ENCODE assay signal across 14 mouse cellular contexts in the genomic region with DNA sequence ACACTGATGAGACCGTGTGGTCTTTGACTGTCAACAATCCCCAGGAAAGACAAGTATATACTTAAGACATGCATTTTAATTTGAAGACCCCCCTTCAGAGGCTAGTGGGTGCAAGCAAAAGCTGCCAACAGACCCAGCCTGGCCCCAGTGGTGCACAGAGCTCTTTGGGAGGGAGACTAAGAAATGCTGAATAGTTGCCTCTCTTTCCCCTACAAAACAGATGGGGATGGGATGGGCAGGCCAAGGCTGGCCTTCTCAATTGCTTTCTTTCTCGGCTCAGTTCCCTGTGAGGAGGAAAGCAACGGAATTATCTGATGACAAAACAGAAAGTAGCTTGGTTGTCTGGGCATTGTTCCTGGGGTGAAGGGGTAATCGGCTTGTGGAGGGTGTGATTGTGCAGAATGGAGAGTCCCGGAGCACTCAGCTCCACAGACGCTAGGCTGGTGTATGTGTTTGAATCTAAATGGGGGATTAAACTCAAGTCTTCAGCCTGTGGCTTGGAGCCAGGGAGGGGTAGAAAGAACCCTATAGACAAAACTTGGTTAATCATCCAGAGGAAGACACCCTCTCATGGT.
"Had no signal": no experiment of that assay in that cellular context is flagged by ENCODE, and none has a peak within 500 bp of the region (broad histone marks: within the 10 kb centered on the region; RNA-seq: fewer than 3 reads in every experiment).

No protein-coding gene starts in this region.

- H3K4me1 ChIP-seq: liver, embryonic 12.5 days; megakaryocyte, embryonic 14.5 days; neural tube, embryonic 12.5 days had no signal

- H3K9me3 ChIP-seq: limb, embryonic 15.5 days; liver, embryonic 12.5 days; lung, embryonic 15.5 days; megakaryocyte, embryonic 14.5 days; neural tube, embryonic 12.5 days had no signal

- DNase-seq: kidney, adult 11 months; kidney, adult 9 months; kidney, postnatal 36 days; lung, postnatal 14 days; thymus, adult 18-20 months; thymus, postnatal 25 days had no signal

- ATAC-seq: liver, embryonic 12.5 days had no signal

- H3K4me3 ChIP-seq: limb, embryonic 15.5 days; liver, embryonic 12.5 days; lung, embryonic 15.5 days; megakaryocyte, embryonic 14.5 days; neural tube, embryonic 12.5 days had no signal

- H3K36me3 ChIP-seq: limb, embryonic 15.5 days; liver, embryonic 12.5 days; lung, embryonic 15.5 days; neural tube, embryonic 12.5 days had no signal

- H3K4me2 ChIP-seq: limb, embryonic 15.5 days; liver, embryonic 12.5 days; lung, embryonic 15.5 days; neural tube, embryonic 12.5 days had no signal

- H3K27ac ChIP-seq: kidney, postnatal 0 days; limb, embryonic 15.5 days; liver, embryonic 12.5 days; lung, embryonic 15.5 days; macrophage; neural tube, embryonic 12.5 days; stomach, postnatal 0 days had no signal

- H3K9ac ChIP-seq: limb, embryonic 15.5 days; liver, embryonic 12.5 days; lung, embryonic 15.5 days; neural tube, embryonic 12.5 days had no signal

- H3K27me3 ChIP-seq: limb, embryonic 15.5 days; liver, embryonic 12.5 days; lung, embryonic 15.5 days; neural tube, embryonic 12.5 days had no signal
